Mouse (Mus musculus) monocyte, adult 2 months (primary cell): ENCODE results near the gene Il10rb.
A peak's percentile ranks its signal among the peaks of the same experiment; 100 is the strongest.

Source experiments
- DNase-seq, 2 experiments: peaks; one replicate each; pipeline ENCODE4 v3.0.0; 2022; ENCODE audit warnings: low spot score in 2 of 2, low read depth in 1 of 2

Il10rb gene

DNA sequence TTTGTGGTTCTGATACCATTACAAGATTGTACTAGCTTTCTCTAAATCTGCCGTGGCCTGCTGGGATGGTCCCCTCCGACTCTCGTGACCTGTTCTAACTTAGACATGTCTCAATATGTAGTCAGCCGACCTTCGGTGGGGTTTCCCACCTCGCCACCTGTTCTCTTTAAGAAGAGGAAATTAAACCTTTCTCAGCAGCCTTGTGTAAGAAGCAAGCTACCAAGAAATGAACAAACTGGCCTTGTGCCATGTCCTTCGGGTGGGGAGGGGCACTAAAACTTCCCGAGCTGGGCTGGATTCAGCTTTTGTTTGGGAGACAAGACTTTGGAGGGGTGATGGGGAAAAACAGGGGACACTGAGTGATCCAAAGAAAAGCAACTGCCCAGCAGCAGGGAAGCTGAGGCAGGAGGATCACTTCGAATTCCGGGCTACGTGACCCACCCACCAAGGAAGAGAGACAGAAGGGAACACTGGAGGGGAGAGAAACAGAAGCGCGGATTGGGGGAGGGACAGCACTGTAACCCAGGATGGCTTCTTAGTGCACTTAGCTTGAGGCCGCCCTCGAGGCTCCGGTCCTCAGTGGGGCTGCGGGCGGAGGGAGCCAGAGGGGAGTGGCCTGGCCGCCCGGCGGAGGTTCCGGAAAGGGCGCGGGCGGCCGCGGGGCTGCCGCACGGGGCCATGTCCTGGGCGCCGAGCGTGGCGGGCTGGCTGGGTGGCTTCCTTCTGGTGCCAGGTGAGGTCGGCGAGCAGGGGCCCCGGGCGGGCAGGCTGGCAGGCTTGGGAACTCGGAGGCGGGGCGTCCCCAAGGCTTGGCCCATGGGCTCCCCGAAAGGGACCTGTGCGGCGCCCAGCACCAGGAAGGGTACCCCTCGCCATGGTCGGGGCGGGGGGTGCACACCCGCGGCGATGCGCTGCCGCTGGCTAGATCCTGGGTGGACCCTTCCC, at the start of gene Il10rb:
Gene Il10rb (plus strand): TSS at position 525 of the 945 bp plus-strand sequence.
- peak; percentile 39 to 78 for DNase-seq

DNA sequence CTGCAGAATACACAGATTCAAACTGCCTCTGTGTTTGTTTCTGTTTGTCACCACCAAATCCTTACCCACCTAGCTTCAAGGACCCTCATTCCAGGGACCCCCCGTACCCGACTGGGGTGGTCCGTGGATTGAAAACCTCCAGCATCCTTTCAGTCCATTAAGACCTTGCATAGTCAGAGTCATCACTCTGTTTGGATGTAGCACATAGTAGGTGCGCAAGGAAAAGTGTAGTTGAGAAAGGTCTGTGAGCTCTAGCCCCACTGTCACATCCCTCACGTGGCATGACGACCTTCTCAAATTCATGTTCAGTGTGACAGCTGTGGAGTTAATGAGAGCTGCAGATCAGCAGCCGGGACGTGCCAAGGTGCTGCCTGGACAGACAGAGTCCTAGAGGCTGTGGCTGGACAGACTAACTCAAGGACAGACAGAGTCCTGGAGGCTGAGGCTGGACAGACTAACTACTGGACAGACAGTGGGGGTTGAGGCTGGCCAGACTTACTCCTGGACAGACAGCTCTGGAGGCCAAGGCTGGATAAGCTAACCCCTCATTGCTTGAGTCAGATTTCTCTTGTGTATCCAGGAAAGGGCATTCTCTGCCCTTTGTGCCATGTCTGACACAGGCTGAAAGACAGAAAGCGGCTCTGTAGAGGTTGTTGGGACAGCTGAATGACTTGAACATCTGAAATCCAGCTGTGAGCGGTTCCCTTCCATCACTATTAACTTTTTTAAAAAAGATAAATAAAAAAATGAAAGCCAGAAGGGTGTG, 49.0 kb upstream of the Il10rb start:
- no peak for DNase-seq

DNA sequence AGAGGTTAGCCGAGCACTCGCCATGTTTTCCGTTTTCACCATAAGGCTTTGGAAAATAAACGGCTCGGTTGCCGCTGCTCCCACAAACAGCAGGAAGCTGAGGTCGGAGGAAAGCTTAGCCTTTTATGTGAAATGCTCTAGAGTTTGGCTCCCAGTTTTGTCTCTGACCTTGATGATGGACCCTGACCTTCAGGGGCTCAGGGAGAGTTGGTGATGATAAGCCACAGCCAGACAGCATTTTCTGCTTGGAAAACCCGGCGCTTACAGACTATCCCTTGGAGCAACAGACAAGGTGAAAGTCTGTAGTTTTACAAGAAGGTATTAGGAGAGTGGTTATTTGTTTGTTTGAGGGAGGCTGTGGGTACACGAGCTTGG, 48.5 kb upstream of the Il10rb start:
- no peak for DNase-seq

DNA sequence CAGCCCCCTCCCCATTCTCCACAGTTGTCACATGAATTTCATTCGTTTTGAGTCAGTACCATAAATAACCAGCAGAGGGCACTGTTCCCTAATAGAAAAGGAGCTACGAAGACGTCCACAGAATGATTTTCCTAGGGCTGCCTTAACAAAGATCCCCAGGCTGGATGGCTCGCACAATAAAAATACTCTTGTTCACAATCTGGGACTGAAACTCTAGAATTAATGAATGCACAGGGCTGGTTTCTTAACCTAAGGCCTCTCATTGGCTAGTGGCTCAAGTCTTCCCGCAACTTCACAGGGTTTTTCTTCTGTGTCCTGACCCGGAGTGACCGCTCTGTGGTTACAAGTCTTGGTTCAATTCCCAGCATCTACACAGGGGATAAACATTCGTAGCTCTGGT, 47.4 kb upstream of the Il10rb start:
- no peak for DNase-seq

DNA sequence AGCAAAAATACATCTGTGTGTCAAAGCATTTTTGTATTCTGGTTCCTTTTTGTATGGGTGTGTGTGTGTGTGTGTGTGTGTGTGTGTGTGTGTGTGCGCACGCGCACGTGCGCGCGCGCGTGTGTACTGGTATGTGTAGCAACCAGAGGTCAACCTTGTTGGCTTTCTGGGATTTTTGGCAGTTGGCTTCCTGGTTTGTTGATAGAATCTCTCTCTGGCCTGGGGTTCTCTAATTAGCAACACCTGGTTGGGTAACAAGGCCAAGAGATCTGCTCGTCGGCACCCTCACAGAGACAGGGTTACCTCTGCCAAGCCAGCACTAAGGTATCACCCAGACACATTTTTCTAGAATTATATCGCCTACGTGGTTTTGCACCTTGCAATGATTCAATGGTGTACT, 46.4 kb upstream of the Il10rb start:
- DNase-seq = no peak

DNA sequence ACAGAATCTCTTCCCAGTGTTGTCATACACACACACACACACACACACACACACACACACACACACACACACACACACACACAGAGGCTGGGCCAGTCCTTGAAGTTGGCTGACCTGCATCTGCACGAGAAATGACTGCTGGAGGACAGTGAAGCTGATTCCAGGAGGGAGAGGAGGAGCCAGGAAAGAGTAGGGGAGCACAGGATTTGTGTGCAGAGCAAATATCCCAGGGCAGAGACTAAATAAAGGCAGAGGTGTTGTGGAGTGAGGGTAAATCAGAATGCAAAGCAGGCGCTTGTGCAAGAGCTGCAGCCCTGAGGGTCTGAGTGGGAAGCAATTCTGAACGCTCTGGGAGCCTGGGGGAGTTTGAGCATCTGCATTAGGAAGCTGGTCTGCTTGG, 45.8 kb upstream of the Il10rb start:
- DNase-seq = no peak

DNA sequence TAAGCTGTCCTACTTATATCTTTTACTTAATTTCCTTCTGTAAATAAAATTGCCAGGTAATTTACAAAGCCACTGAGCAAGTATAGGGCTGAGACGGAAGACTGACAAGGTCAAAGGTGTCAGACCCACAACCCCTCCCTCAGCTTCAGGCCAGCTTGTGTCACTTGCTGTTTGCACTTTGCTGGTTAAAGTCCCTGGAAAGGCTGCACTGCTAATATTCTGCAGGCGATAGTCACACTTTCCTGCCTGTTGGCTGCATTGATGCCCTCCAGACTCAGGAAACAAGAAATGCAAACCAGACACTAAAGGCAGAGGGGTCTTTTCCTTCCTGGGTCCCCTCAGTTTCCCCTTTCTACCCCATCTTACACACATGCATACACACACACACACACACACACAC, 44.0 kb upstream of the Il10rb start:
- DNase-seq = no peak

DNA sequence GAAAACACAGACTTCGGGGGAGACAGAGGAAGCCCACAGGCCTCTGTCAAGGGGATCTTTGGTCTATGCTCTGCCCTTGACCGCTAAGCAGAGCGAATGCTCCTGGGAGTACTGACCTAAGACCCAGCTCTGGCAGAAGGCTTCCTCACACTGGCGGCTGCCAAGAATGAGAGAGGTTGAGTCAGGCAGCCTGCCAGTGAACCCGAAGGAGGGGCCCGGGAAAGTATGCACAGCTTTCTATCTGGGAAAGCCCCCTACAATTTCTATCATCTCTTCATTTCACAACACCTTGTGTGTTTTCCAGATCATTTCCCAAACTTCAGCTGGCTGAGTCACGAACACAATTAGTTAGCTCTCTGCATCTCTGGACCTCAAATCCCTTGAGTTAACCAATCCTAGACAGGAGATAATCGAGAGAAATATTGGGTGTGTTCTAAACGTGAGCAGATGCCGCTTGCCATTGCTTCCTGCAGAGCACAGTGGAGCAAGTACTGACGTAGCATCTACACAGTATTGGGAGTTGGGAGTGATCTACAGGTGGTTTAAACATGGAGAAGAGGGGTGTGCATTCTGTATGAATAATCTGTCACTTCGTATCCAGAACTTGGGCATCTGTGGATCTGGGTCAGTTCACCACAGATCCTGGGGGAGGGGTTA, 43.2 kb upstream of the Il10rb start:
- no peak for DNase-seq

DNA sequence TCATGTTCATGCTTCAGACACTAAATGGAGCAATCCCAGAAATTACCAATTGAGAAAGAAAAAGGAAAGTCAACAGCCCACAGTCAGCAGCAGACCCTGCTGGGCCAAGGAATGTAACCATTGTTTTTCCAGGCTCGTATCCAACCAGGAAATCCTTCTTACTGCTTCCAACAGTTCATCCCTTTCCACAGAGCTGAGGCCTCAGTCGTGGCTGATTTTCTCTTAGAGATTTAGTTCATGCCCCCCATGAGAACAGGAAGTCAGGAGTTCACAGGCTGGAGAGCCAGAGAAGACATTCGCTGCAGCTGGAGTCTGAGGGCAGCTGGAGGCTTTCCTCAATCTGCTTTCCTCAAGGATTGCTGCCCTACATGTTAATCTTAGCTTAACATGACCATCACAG, 42.5 kb upstream of the Il10rb start:
- no peak for DNase-seq

DNA sequence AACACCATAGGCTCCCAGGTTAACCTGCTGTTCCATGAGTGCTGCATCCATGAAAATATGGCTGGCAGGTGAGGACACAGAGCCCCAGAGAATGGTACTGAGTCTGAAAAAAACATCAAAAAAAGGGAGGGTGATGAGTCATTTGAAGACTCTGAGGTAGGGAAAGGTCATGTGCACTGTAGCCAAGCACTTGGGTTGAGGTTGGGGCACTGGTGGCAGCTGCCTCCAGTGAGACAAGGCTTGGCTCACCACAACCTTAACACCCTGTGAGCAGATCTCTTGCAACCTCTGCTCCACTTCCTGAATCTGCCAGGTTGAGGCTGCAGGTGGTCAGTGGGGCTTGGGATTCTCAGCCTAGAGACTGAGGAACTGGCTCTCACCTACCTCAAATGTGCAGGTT, 39.4 kb upstream of the Il10rb start:
- no peak for DNase-seq

DNA sequence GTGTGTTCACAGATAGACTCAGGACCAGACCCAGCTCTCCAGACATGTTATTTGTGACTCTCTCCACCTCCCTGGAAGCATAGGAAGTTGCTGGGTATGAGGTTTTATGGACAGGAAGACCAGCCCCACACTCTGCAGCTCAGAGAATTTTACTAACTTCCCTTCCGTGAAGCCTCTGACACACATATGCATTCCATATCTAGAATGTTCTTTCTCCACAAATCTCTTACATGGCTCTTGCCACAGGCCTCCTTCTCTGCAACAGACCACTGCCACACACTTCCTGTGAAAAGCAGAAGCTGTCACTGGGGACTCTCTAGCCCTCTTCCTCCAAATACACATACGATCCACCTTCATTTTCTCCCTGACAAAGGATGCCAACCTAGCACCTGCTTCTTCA, 38.9 kb upstream of the Il10rb start:
- DNase-seq = no peak

DNA sequence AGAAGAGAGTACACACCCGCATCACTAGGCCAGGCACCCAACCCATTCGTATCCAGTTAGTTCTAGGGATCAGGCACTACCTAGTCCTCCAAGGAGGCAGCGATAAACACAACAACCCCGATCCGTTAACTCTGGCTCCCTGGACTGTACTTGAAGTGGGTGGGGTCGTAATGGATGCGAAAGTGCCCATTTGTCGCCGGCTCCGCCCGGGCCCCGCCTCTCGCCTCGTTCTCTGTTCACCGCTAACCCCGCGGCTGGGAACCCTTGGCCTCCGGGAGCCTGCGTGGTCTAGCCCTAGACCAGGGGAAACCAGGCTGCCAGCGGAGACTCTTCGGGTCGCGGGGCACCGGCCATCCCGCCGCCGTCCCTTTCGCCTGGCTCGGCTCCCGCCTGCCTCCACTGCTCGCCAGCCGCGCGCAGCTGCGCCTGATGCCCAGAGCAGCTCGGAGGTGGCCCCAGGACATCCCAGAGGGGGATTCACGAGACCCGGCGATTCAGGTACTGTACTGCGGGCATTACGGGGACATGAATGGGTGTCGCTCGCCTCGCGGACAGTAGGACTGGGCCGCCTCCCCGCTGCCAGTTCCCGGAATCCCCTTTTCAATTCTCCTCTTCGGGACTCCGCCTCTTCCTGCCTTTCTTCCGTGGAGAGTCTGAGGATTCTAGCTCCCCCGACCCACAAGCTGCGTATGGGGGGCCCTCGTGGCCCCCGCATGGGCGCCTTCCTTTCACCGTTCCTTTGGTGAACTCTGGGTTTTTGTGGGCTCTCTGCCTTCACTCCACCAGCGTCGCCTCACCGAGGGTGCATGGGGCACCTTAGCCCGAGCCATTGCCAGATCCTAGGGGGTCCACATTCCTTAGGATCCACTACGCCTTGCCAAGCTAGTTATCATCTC, 33.1 kb upstream of the Il10rb start, which contains the start of gene Ifnar2:
Gene Ifnar2 (plus strand): TSS at position 207 of the 896 bp plus-strand sequence.
- peak in 1 of 2 experiments; percentile 69 for DNase-seq

DNA sequence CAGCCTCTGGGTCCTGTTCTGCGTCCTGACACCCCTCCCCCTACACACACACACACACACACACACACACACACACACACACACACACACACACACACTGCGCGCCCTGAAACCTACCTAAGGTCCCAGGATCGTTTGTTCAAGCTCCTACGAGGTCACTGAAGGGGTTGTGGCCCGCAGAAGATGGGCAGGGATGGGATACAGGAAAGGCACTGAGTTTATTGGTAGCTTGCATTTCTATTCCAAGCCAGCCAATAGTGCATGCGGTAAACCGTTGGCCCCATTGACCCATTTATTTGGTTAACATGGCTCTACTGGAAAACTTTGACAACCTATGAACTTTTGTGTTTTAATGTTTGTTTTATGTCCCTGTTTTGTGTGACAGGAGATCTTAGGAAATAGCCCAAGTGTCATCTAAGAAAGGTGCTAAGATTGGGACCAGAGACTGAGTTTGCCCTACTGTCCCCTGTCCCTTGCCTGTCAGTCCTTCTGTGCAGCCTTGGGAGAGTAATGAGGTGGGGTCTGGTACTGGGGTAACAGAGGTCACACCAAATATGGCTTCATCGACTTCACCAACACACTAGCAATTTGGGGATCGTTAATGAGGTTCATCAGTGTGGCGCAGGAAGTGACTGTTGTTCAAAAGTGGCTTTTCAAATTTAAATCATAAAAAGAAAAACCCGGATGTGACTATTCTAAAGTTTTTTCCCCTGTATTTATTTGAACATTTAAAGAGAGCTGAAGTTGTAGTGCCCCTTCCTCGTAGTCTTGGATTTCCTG, 32.3 kb upstream of the Il10rb start:
- no peak for DNase-seq

DNA sequence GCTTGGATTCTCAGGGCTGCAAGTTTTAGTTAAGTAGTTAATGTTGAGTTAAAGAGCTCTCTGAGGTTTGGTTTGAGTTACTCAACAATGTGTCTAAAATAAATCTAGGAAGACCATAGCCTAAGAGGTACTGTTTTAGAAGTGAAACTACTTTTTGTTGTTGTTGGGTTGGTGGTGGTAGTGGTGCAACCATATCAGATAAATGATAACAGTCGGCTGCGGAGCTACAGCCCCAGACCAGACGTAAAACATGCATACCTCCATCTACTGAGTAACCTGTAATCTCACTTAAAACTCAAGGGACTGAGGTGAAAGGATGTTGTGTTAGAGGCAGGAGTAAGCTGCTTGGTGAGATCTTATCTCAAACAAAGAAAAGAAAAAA, 31.7 kb upstream of the Il10rb start:
- no peak for DNase-seq

DNA sequence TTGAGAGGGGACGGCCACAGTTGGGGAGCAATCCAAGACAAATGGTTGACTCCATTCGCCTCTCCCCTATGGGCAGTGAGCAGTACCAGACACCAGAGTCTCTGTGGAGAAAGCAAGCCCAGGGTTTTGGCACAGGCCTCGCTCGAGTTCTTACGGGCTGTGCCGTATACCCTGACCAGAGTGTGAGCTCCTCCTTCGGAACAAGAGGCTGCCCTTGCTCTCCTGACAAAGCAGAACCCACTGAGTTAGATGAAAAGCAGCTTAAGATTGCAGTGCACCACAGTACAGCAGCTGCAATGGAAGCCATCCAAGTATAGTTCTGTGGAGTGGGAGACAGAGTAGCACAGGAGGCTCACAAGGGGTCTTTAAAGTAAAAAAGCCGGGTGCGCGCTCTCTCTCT, 29.3 kb upstream of the Il10rb start:
- no peak for DNase-seq

DNA sequence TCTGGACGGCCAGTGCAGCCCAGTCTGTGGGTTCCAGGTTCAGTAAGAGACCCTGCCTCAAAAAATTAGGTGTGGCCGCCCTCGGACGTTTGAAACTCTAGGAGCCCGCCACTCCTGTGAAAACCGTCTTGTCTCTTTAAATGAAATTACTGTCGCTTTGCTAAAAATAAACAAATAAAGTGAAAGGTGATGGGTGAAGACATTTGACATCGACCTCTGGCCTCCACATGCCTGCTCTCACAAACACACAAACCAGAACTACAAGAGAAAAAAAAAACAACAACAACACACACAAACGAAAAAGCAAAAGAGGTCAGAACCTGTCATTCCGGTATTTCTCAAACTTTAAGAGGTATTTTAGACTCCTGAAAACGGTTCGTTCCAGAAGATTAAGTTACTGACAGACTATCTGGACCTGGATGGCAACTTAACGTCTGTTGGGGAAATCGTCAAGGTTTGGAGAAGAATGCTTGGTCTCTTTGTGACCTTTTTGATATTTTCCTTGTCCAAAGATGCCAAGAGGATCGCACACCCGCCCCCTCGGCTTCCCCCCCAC, 27.5 kb upstream of the Il10rb start:
- no peak for DNase-seq

DNA sequence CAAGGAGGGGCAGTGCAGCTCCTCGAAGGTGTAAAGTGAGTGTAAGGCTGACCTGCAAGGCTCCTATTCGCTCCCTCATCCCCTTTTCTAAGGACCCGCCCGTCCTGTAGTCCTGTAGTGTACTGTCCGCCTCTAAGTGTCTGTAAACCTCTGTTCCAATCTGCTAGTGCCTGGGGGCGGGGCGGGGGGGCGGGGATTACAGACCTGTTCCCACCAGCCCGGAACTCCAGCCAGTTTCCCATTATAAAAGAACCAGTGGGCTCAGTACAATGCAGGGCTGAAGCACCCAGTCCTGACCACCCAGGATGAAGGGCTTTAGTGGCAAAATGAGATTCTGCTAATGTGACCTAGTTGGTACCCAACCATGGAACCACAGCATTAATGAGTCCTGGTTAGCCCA, 27.0 kb upstream of the Il10rb start:
- no peak for DNase-seq

DNA sequence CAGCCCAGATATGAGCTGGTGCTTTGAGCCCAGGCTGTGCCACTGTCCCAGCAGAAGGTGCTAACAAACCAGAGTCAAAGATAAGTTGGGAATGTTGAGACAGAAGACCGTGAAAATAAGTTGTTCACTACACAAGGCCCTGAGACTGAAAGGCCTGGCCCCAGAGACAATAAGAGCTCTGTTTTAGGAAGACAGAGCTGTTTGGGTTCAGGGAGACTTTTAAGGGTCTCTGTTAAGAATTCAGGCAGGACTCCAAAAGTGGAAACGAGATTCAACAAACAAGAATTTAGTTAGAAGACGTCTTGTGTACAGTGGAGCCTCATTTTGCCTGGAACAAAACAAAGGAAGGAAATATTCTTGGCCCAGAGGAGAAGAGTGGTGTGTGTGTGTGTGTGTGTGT, 26.6 kb upstream of the Il10rb start:
- no peak for DNase-seq

DNA sequence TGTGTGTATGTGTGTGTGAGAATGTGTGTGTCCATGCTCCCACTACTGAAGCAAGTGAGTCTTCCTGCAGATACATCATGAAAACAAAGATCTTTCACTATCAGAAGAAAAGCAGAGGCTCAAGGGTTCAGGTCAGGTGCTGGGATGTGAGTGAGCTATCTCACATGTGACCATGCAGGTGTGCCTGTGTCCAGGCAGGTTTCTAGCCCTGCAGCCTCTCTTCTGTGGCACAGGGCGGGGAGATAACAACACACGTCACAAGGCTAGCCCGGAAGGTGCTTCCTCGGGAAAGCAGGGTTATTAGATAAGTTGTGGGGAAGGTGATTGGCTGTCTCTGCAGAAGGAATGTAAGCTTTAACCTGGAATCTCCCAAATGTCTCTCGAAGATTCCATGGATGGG, 25.8 kb upstream of the Il10rb start:
- no peak for DNase-seq

DNA sequence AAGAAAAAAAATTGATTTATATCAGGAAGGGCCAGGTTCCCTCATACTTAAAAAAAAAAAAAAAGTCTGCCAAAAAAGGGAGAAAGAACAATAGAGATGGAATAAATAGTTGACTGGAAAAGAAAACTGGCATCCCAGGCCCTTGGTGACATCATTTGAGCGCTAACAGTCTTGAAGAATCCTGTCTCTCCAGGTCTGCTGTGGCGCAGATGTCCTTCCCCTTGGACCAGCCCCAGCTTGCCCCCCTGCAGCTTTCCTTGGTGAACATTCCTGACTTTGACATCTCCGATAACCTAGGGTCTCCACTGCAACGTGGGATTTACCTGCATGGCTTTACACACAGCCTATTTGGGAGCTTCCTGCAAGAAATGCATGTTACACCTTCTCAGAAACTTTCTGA, 24.4 kb upstream of the Il10rb start:
- DNase-seq = no peak
